Mouse (Mus musculus) ovary, postnatal 14 days (tissue): ENCODE measurements around the gene Hypk.

ENCODE experiments used
- DNase-seq: peaks from one replicate; pipeline ENCODE4 v3.0.0; 2022; ENCODE audit warnings: low spot score

The Hypk gene

GRCm38 (mm10) chr2:121507173-121507950, 54.3 kb downstream of the Hypk start:
- no peak for DNase-seq

- no peak for DNase-seq
Measured at GRCm38 (mm10) chr2:121507951-121508330, 54.9 kb downstream of the Hypk start.
